ENCODE assay signal across 8 mouse cellular contexts in the genomic region with DNA sequence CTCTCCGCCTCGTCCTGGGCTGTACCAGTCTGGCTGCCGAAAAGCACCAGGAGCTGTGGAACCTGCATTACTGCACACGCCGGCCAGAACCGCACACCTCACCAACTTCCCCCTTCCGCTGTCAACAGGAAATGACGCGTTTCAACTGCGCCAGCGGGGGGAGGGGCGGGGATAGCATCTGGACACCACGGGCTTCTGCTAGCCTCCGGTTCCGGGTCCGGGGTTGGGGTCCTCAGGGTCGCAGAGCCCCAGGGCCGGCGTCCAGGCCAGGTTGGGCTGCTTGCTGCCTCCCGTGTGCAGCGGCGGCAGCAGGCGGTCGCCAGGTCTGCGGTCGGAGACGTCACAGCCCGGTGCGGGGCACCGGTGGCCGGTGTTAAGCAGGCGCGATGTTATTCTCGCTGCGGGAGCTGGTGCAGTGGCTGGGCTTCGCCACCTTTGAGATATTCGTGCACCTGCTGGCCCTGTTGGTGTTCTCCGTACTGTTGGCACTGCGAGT. TPM values are rescaled to one million over a fixed set of nuclear protein-coding genes. Genes with fewer than 3 reads are reported as not detected.
DNase-seq lines count a peak whose midpoint lies in the region; ATAC-seq and TF ChIP-seq lines count a peak whose summit lies in the region.

A gene (plus strand): TSS at position 156 of the 496 bp plus-strand sequence.

- TF ChIP-seq CTCF in heart, postnatal 0 days (IDR thresholded peaks at IDR 0.05; ENCODE audit: low read depth), result no peak
- TF ChIP-seq CTCF in lung, adult 2 months (IDR thresholded peaks at IDR 0.05; ENCODE audit: insufficient read depth, low read length), result no peak

- peak; percentile 84 for TF ChIP-seq POLR2A in lung, adult 2 months (IDR thresholded peaks at IDR 0.05; ENCODE audit: borderline replicate concordance, extremely low read depth, low read depth, low read length)

- peak within 1 kb of the TSS; percentile 83 to 89 for H3K4me3 ChIP-seq in ES-E14 (ENCODE audit: insufficient read depth in 1 of 2, low read depth in 1 of 2, low read length in 2 of 2, poor library complexity in 1 of 2, severe bottlenecking in 1 of 2)
- H3K4me3 ChIP-seq in forebrain, embryonic 13.5 days, result peak within 1 kb of the TSS; percentile 98
- H3K4me3 ChIP-seq in heart, postnatal 0 days (ENCODE audit: low read depth, low read length), result peak within 1 kb of the TSS; percentile 93
- H3K4me3 ChIP-seq in lung, adult 2 months (replicated peaks; ENCODE audit: extremely low read depth, low read depth, low read length), result peak within 1 kb of the TSS; percentile 93
- peak within 1 kb of the TSS; percentile 100 for H3K4me3 ChIP-seq in neural tube, embryonic 15.5 days (replicated peaks)

- in situ Hi-C loops in ES-E14 (cut with MboI; ENCODE audit: low sequenced_read_pairs in 2 of 2, unreplicated experiment in 2 of 2), result no loop called here

- no peaks in the 10 kb centered on the region for H3K27me3 ChIP-seq in forebrain, embryonic 13.5 days
- H3K27me3 ChIP-seq in heart, postnatal 0 days (ENCODE audit: control insufficient read depth, insufficient read depth, low read length), result no peaks in the 10 kb centered on the region
- H3K27me3 ChIP-seq in neural tube, embryonic 15.5 days (replicated peaks), result no peaks in the 10 kb centered on the region

- H3K9ac ChIP-seq in ES-E14 (ENCODE audit: insufficient read depth, low read depth, low read length, poor library complexity, severe bottlenecking), result peak within 1 kb of the TSS; percentile 87
- H3K9ac ChIP-seq in forebrain, embryonic 13.5 days, result peak within 1 kb of the TSS; percentile 91
- peak within 1 kb of the TSS; percentile 89 for H3K9ac ChIP-seq in heart, postnatal 0 days (replicated peaks; ENCODE audit: low read depth, low read length)
- H3K9ac ChIP-seq in neural tube, embryonic 15.5 days (replicated peaks), result peak within 1 kb of the TSS; percentile 96

- ATAC-seq in cerebellum, adult (ENCODE audit: insufficient number of reproducible peaks, low FRiP score, low TSS enrichment), result peak; percentile 83; the same call in 1 of the 2 replicates
- ATAC-seq in forebrain, embryonic 13.5 days, result peak; percentile 92
- peak; percentile 92 for ATAC-seq in heart, postnatal 0 days (ENCODE audit: insufficient read depth, low read depth)
- peak; percentile 93 for ATAC-seq in neural tube, embryonic 15.5 days (ENCODE audit: low FRiP score)

- H3K4me2 ChIP-seq in forebrain, embryonic 13.5 days, result peak within 1 kb of the TSS; percentile 83
- H3K4me2 ChIP-seq in heart, postnatal 0 days (ENCODE audit: low read depth, low read length), result peak within 1 kb of the TSS; percentile 93
- peak within 1 kb of the TSS; percentile 95 for H3K4me2 ChIP-seq in neural tube, embryonic 15.5 days

- peaks cover 0 to 2% of the 10 kb centered on the region in 2 experiments; a peak in 1 of 4 replicates for H3K4me1 ChIP-seq in ES-E14 (ENCODE audit: control insufficient read depth in 2 of 2, insufficient read depth in 2 of 2, low read length in 2 of 2, poor library complexity in 1 of 2)
- peaks cover 26% of the 10 kb centered on the region for H3K4me1 ChIP-seq in forebrain, embryonic 13.5 days
- H3K4me1 ChIP-seq in heart, postnatal 0 days (ENCODE audit: control insufficient read depth, insufficient read depth), result peaks cover 6% of the 10 kb centered on the region
- H3K4me1 ChIP-seq in lung, adult 2 months (ENCODE audit: control insufficient read depth, insufficient read depth, low read length), result peaks cover 9% of the 10 kb centered on the region; the same call in 1 of the 2 replicates
- peaks cover 29% of the 10 kb centered on the region for H3K4me1 ChIP-seq in neural tube, embryonic 15.5 days

- peak; percentile 88 for DNase-seq in ES-E14 (ENCODE audit: low read depth, low spot score)
- peak; percentile 86 for DNase-seq in heart, postnatal 0 days (ENCODE audit: low spot score)
- peak; percentile 91 to 95 for DNase-seq in kidney, postnatal 36 days
- DNase-seq in lung, adult 2 months, result peak; percentile 89
- peak; percentile 95 for DNase-seq in testis, postnatal 10 days (ENCODE audit: low spot score)

- H3K27ac ChIP-seq in ES-E14 (ENCODE audit: insufficient read depth, low read depth, low read length, poor library complexity, severe bottlenecking), result peak within 1 kb of the TSS; percentile 32
- H3K27ac ChIP-seq in forebrain, embryonic 13.5 days, result peak within 1 kb of the TSS; percentile 80
- peak within 1 kb of the TSS; percentile 85 for H3K27ac ChIP-seq in heart, postnatal 0 days (ENCODE audit: low read depth)
- H3K27ac ChIP-seq in neural tube, embryonic 15.5 days (replicated peaks), result peak within 1 kb of the TSS; percentile 83

- no peaks in the 10 kb centered on the region for H3K9me3 ChIP-seq in ES-E14 (ENCODE audit: control insufficient read depth, insufficient read depth, low read depth, low read length)
- no peaks in the 10 kb centered on the region for H3K9me3 ChIP-seq in forebrain, embryonic 13.5 days (replicated peaks)
- no peaks in the 10 kb centered on the region for H3K9me3 ChIP-seq in heart, postnatal 0 days (replicated peaks; ENCODE audit: control insufficient read depth, low read length)
- no peaks in the 10 kb centered on the region for H3K9me3 ChIP-seq in neural tube, embryonic 15.5 days (replicated peaks)

- WGBS in forebrain, embryonic 13.5 days, result under 1% methylated on average over 39 of the region's 39 CpGs
- under 1% methylated on average over 38 of the region's 39 CpGs for WGBS in heart, postnatal 0 days
- under 1% methylated on average over 39 of the region's 39 CpGs for WGBS in lung, adult 2 months
- WGBS in neural tube, embryonic 15.5 days, result under 1% methylated on average over 38 of the region's 39 CpGs

- TF ChIP-seq EP300 in heart, postnatal 0 days (IDR thresholded peaks at IDR 0.05; ENCODE audit: low read depth), result peak; percentile 74

- peaks cover 20% of the 10 kb centered on the region for H3K36me3 ChIP-seq in ES-E14 (ENCODE audit: control insufficient read depth, insufficient read depth, low read length, poor library complexity, severe bottlenecking)
- H3K36me3 ChIP-seq in forebrain, embryonic 13.5 days (ENCODE audit: poor library complexity, severe bottlenecking), result peaks cover 24% of the 10 kb centered on the region
- H3K36me3 ChIP-seq in heart, postnatal 0 days (replicated peaks; ENCODE audit: control insufficient read depth, insufficient read depth, low read length), result peaks cover 30% of the 10 kb centered on the region
- H3K36me3 ChIP-seq in neural tube, embryonic 15.5 days, result peaks cover 25% of the 10 kb centered on the region

TF ChIP-seq in ES-E14, 5 proteins besides CTCF, POLR2A, EP300 and RAD21:
- TF ChIP-seq MAFK (IDR thresholded peaks at IDR 0.05; ENCODE audit: insufficient read depth, low read depth, low read length) (no peak), ZC3H11A (IDR thresholded peaks at IDR 0.05; ENCODE audit: borderline replicate concordance, low read depth, low read length) (peak; percentile 10; the same call in 1 of the 2 replicates), CHD2 (IDR thresholded peaks at IDR 0.05; ENCODE audit: low read depth, low read length) (peak; percentile 52; the same call in 1 of the 2 replicates), HCFC1 (IDR thresholded peaks at IDR 0.05; ENCODE audit: borderline replicate concordance, insufficient read depth, low read length) (peak; percentile 85), ZNF384 (IDR thresholded peaks at IDR 0.05; ENCODE audit: low read depth, low read length) (no peak; the same call in 1 of the 2 replicates)

RNA-seq across cellular contexts. Expression of the gene that starts here (rescaled TPM):
- 20.2 and 27.8 TPM in 2 replicates for total RNA-seq in ES-E14 (2012; rRNA removed)
- polyA plus RNA-seq in forebrain, embryonic 13.5 days (2015; fragmentation: Nextera tagmentation; extraction: Ambion mirVana), result 19.4 and 20.3 TPM in 2 replicates
- total RNA-seq in heart, postnatal 0 days (2014; rRNA removed; ENCODE audit: low replicate concordance), result 35.3 and 42.0 TPM in 2 replicates
- polyA plus RNA-seq in heart, postnatal 0 days (2015; fragmentation: Nextera tagmentation; extraction: Ambion mirVana), result 25.6 and 26.5 TPM in 2 replicates
- 53.5 and 54.5 TPM in 2 replicates for polyA plus RNA-seq in lung, adult 2 months (2012; rRNA removed)
- 17.5 and 17.7 TPM in 2 replicates for polyA plus RNA-seq in neural tube, embryonic 15.5 days (2015; fragmentation: Nextera tagmentation; extraction: Ambion mirVana)

Comparison
In these comparisons a context has a peak if more than half of its experiments do, and no peak if none do; other contexts are left out.
1. Peak in every context shown above with its lines: DNase-seq, ATAC-seq, H3K4me3 ChIP-seq and H3K27ac ChIP-seq.
2. H3K27ac ChIP-seq: peak in every context shown above with its lines; median percentile 85 in heart, postnatal 0 days; 83 in neural tube, embryonic 15.5 days; 80 in forebrain, embryonic 13.5 days; 32 in ES-E14.